Mouse (Mus musculus) heart, embryonic 13.5 days (tissue): ENCODE measurements around the gene Prickle4. TPM values are rescaled to one million over a fixed set of nuclear protein-coding genes. Genes with fewer than 3 reads are reported as not detected.

ENCODE experiments used
- ATAC-seq: fragments of 200-750 bp; cut with Nextera tagmentation; 2 replicates; pipeline ENCODE4 v1.8.0; 2017; ENCODE audit warnings: moderate TSS enrichment; ENCODE audit not compliant: insufficient number of reproducible peaks, low FRiP score, low TSS enrichment; ENCODE audit errors: extremely low read depth
- H3K27ac ChIP-seq: fragments of 300-500 bp; sonication (generic); replicated peaks from 2 replicates; pipeline ENCODE4 v1.5.1; 2015; ENCODE audit warnings: moderate library complexity, mild to moderate bottlenecking, inconsistent platforms
- H3K27me3 ChIP-seq: fragments of 300-500 bp; sonication (generic); replicated peaks from 2 replicates; pipeline ENCODE4 v1.6.1; 2015; ENCODE audit warnings: mild to moderate bottlenecking, inconsistent platforms
- H3K36me3 ChIP-seq: fragments of 300-500 bp; sonication (generic); 2 replicates; pipeline ENCODE4 v1.6.1; 2015; ENCODE audit warnings: mild to moderate bottlenecking, inconsistent platforms
- H3K4me1 ChIP-seq: fragments of 300-500 bp; sonication (generic); 2 replicates; pipeline ENCODE4 v1.6.1; 2015; ENCODE audit warnings: inconsistent platforms
- H3K4me2 ChIP-seq: fragments of 300-500 bp; sonication (generic); 2 replicates; pipeline ENCODE4 v1.6.1; 2015; ENCODE audit warnings: inconsistent platforms, mild to moderate bottlenecking, moderate library complexity
- H3K4me3 ChIP-seq: fragments of 300-500 bp; sonication (generic); 2 replicates; pipeline ENCODE4 v1.5.1; 2015; ENCODE audit warnings: moderate library complexity, mild to moderate bottlenecking, inconsistent platforms
- H3K9ac ChIP-seq: fragments of 300-500 bp; sonication (generic); 2 replicates; pipeline ENCODE4 v1.6.1; 2015; ENCODE audit warnings: inconsistent platforms, mild to moderate bottlenecking, moderate library complexity
- H3K9me3 ChIP-seq: fragments of 300-500 bp; sonication (generic); 2 replicates; pipeline ENCODE4 v1.6.1; 2016; ENCODE audit warnings: inconsistent platforms
- WGBS: fragments of 180-500 bp; shearing (Covaris S2); methylation state at CpG from one replicate; pipeline ENCODE4 v1.1.7; 2015; ENCODE audit warnings: mixed read lengths; 5-methylcytosine and 5-hydroxymethylcytosine counted together
- polyA plus RNA-seq: library from polyadenylated mRNA; unstranded; fragments of >200 nt; fragmentation: Nextera tagmentation; extraction: Ambion mirVana; gene quantifications from 2 replicates; pipeline ENCODE4 v1.2.1, GENCODE M21; 2015

The Prickle4 gene
- 0.43 and 0.78 TPM in 2 replicates for polyA plus RNA-seq

DNA sequence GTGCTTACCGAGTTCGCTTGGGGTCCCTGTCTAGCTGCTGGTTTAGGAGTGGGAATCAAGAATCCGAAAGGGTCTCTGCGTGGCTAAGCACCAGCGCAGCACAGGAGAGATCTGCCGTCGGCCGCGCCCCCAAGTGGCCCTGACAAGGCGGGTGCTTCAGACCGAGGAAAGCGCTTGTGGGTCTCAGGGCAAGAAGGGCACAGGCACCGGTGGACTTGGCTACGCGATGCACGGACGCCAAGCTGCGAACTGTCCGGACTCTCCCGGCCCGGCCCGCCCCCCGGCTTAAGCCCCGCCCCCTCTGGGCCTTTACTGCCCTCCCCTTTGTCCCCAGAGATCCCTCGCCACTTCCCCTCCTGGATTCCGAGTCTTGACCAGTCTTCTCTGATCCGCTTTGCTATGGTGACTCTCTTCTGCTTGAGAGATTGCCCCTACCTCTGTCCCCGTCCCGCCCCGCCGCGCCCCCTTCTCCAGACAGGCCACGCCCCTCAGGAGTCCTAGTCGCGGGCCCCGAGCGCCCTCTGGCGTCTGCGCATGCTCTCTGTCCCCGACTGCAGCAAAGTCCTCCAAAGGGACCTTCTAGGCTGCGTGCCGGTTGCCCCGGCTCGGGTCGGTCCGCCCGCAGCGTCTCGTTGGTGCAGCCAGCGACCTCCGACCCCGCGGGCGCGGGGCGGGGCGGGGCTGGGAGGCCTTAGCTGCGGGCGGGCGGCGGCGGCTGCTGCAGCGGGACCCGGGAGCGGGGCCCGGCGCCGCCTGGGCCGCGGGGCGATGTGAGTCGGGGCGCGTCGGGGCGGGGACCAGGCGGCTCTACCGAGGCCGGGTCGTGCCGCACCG is at the start of gene Prickle4:
Prickle4 (minus strand) TSS at position 234 of the 834 bp plus-strand sequence.
- peak within 1 kb of the TSS; percentile 95 for H3K4me2 ChIP-seq
- H3K9ac ChIP-seq, result peak within 1 kb of the TSS; percentile 94
- no peaks in the 10 kb centered on the region for H3K9me3 ChIP-seq
- under 1% methylated on average over 81 of the region's 82 CpGs for WGBS
- peaks cover 44% of the 10 kb centered on the region for H3K27me3 ChIP-seq
- H3K4me1 ChIP-seq, result peaks cover 17% of the 10 kb centered on the region
- peaks cover 8% of the 10 kb centered on the region for H3K36me3 ChIP-seq
- H3K4me3 ChIP-seq, result peak within 1 kb of the TSS; percentile 81
- H3K27ac ChIP-seq, result peak within 1 kb of the TSS; percentile 69
- peak; percentile 93 for ATAC-seq

GRCm38 (mm10) chr17:47744086-47744485 is 49.5 kb upstream of the Prickle4 start:
- Histone ChIP-seq H3K9me3 (peaks cover 7% of the 10 kb centered on the region; the same call in 1 of the 2 replicates), H3K4me1 (peaks cover 58% of the 10 kb centered on the region), H3K27me3 (no peaks in the 10 kb centered on the region), H3K4me3 (no peak overlapping the region), H3K4me2 (no peak overlapping the region), H3K36me3 (peaks cover 15% of the 10 kb centered on the region), H3K9ac (no peak overlapping the region), H3K27ac (no peak overlapping the region)
- WGBS, result 88% methylated on average over 14 of the region's 14 CpGs
- no peak for ATAC-seq

GRCm38 (mm10) chr17:47742991-47743734 is 48.6 kb upstream of the Prickle4 start:
- peak overlapping the region; percentile 13; the same call in 1 of the 2 replicates for H3K4me3 ChIP-seq
- peak overlapping the region; percentile 49 for H3K4me2 ChIP-seq
- ATAC-seq, result no peak
- H3K4me1 ChIP-seq, result peaks cover 57% of the 10 kb centered on the region
- no peaks in the 10 kb centered on the region for H3K27me3 ChIP-seq
- peak overlapping the region; percentile 26; the same call in 1 of the 2 replicates for H3K9ac ChIP-seq
- peaks cover 15% of the 10 kb centered on the region for H3K36me3 ChIP-seq
- H3K9me3 ChIP-seq, result peaks cover 7% of the 10 kb centered on the region; the same call in 1 of the 2 replicates
- 17% methylated on average over 16 of the region's 16 CpGs for WGBS
- peak overlapping the region; percentile 60 for H3K27ac ChIP-seq

DNA sequence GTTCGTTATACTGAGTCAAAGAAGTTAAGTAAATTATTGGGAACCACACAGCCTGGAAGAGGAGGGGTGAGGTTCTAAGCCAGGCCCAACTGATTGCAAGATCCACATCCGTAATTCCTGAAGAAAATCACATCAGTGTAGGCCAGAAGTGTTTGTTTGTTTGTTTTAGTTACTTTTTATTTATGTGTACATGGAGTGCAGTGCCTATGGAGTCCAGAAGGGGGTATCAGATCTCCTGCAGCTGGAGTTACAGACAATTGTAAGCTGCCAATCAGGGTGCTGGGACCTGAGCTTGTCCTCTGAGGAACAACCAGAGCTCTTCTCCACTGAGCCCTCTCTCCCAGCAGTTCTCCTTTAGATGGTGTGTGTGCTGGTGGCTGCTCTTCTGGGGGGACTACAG is 45.6 kb upstream of the Prickle4 start:
- Histone ChIP-seq H3K9ac (no peak overlapping the region), H3K4me2 (no peak overlapping the region), H3K27ac (no peak overlapping the region), H3K9me3 (peaks cover 7% of the 10 kb centered on the region; the same call in 1 of the 2 replicates), H3K27me3 (no peaks in the 10 kb centered on the region), H3K4me1 (peaks cover 54% of the 10 kb centered on the region), H3K36me3 (peaks cover 11% of the 10 kb centered on the region), H3K4me3 (no peak overlapping the region)
- ATAC-seq, result no peak
- WGBS, result 91% methylated on average over 2 of the region's 2 CpGs

GRCm38 (mm10) chr17:47738879-47739798 is 44.6 kb upstream of the Prickle4 start:
- peak overlapping the region; percentile 90 for H3K4me3 ChIP-seq
- H3K27me3 ChIP-seq, result no peaks in the 10 kb centered on the region
- no peak for ATAC-seq
- H3K9ac ChIP-seq, result peak overlapping the region; percentile 96
- H3K4me1 ChIP-seq, result peaks cover 54% of the 10 kb centered on the region
- peak overlapping the region; percentile 95 for H3K27ac ChIP-seq
- 11% methylated on average over 20 of the region's 20 CpGs for WGBS
- H3K4me2 ChIP-seq, result peak overlapping the region; percentile 96
- peaks cover under 1% of the 10 kb centered on the region; the same call in 1 of the 2 replicates for H3K36me3 ChIP-seq
- no peaks in the 10 kb centered on the region for H3K9me3 ChIP-seq

GRCm38 (mm10) chr17:47738066-47738878 is 43.7 kb upstream of the Prickle4 start:
- peak overlapping the region; percentile 90 for H3K4me3 ChIP-seq
- ATAC-seq, result peak; percentile 13; the same call in 1 of the 2 replicates
- no peaks in the 10 kb centered on the region for H3K27me3 ChIP-seq
- H3K4me2 ChIP-seq, result peak overlapping the region; percentile 96
- under 1% methylated on average over 53 of the region's 61 CpGs for WGBS
- H3K36me3 ChIP-seq, result no peaks in the 10 kb centered on the region
- peak overlapping the region; percentile 95 for H3K27ac ChIP-seq
- no peaks in the 10 kb centered on the region for H3K9me3 ChIP-seq
- peaks cover 46% of the 10 kb centered on the region for H3K4me1 ChIP-seq
- H3K9ac ChIP-seq, result peak overlapping the region; percentile 96

GRCm38 (mm10) chr17:47737271-47738065 is 42.9 kb upstream of the Prickle4 start:
- peaks cover 38% of the 10 kb centered on the region for H3K4me1 ChIP-seq
- WGBS, result under 1% methylated on average over 47 of the region's 60 CpGs

DNA sequence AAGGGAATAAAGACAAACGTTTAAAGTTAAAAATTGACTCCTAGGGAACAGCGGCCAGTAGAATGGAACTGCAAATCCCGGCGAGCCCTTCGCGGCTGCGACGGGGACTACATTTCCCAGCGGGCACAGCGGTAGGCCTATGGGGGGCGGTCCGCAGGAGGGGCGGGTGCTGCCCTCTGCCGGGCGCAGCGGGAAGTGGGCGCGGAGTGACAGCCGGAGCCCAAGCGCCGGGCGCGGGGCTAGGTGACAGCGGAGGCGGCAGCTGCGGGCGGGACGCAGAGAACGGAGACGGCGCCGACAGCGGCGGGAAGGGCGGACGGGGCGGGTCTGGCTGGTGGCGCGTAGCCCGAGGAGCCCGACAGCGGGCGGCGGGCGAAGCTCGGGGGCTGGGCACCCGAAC is 42.3 kb upstream of the Prickle4 start, which contains the start of gene Tfeb:
Tfeb (plus strand) TSS at position 175 of the 400 bp plus-strand sequence.
- peak; percentile 73 for ATAC-seq
- Histone ChIP-seq H3K4me3 (peak within 1 kb of the TSS; percentile 90), H3K27me3 (no peaks in the 10 kb centered on the region), H3K27ac (peak within 1 kb of the TSS; percentile 95), H3K36me3 (no peaks in the 10 kb centered on the region), H3K9me3 (no peaks in the 10 kb centered on the region), H3K9ac (peak within 1 kb of the TSS; percentile 96), H3K4me1 (peaks cover 33% of the 10 kb centered on the region), H3K4me2 (peak within 1 kb of the TSS; percentile 96)
- under 1% methylated on average over 45 of the region's 47 CpGs for WGBS

More at GRCm38 (mm10) chr17:47737271-47738065, 42.9 kb upstream of the Prickle4 start:
- peak; percentile 77 for ATAC-seq
- Histone ChIP-seq H3K27me3 (no peaks in the 10 kb centered on the region), H3K36me3 (no peaks in the 10 kb centered on the region), H3K9ac (peak overlapping the region; percentile 96), H3K4me2 (peak overlapping the region; percentile 96), H3K27ac (peak overlapping the region; percentile 95), H3K4me3 (peak overlapping the region; percentile 90), H3K9me3 (no peaks in the 10 kb centered on the region)

- Histone ChIP-seq H3K4me3 (no peak overlapping the region), H3K9me3 (no peaks in the 10 kb centered on the region), H3K36me3 (no peaks in the 10 kb centered on the region), H3K9ac (no peak overlapping the region), H3K27me3 (no peaks in the 10 kb centered on the region), H3K4me2 (no peak overlapping the region), H3K27ac (no peak overlapping the region), H3K4me1 (peaks cover 22% of the 10 kb centered on the region)
- WGBS, result 66% methylated on average over 14 of the region's 14 CpGs
- ATAC-seq, result no peak
Measured at GRCm38 (mm10) chr17:47735553-47736100, 41.1 kb upstream of the Prickle4 start.
